Mouse (Mus musculus): Measurements from ENCODE around the gene Macf1.
A peak's percentile ranks its signal among the peaks of the same experiment; 100 is the strongest.

DNA sequence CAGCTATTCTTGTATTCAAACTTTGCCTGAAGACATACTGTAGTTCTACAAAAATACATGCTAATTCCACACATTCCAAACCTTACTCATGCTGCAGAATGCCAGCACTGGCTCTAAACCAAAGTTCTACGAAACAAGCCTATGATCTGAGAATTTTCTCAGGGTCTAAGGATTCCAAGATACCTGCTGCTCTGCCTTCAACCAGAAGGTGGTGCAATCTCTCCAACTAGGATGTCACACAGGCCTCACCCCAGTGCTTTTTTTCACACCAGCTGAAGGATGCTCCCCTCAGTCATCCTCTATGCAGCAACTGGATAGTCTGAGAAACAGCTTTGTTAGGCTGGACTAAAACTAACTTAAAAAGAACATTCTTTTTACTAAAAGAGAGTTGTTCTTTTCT, 148.9 kb downstream of the Macf1 start:
- TF ChIP-seq CTCF (conservative IDR thresholded peaks at IDR 0.05; ENCODE audit: insufficient read depth, insufficient read length, low read depth, low read length): peak; percentile 76
- TF ChIP-seq POLR2A (IDR thresholded peaks at IDR 0.05; ENCODE audit: low read depth, low read length): no peak
